Mouse (Mus musculus) ES-Bruce4 (cell line): ENCODE results near the gene D17Wsu92e. TPM values are rescaled to one million over a fixed set of nuclear protein-coding genes. Genes with fewer than 3 reads are reported as not detected.

ENCODE experiments used
- H3K27ac ChIP-seq: 2 replicates; pipeline ENCODE4 v1.5.1; 2012; ENCODE audit warnings: low read length, inconsistent platforms; ENCODE audit not compliant: insufficient read depth
- H3K27me3 ChIP-seq: 2 replicates; pipeline ENCODE4 v1.6.1; 2012; ENCODE audit warnings: mild to moderate bottlenecking, low read length, inconsistent platforms; ENCODE audit not compliant: control insufficient read depth, poor library complexity, insufficient read depth, severe bottlenecking
- H3K36me3 ChIP-seq: 2 replicates; pipeline ENCODE4 v1.6.1; 2012; ENCODE audit warnings: inconsistent platforms, mild to moderate bottlenecking, low read length, moderate library complexity; ENCODE audit not compliant: control insufficient read depth, poor library complexity, insufficient read depth, severe bottlenecking
- H3K4me1 ChIP-seq: one replicate; pipeline ENCODE4 v1.8.1; 2011; ENCODE audit warnings: low read length; ENCODE audit not compliant: control insufficient read depth, insufficient read depth
- H3K4me3 ChIP-seq: 2 replicates; pipeline ENCODE4 v1.5.1; 2011; ENCODE audit warnings: low read depth, mild to moderate bottlenecking, low read length
- H3K9ac ChIP-seq: 2 replicates; pipeline ENCODE4 v1.6.1; 2012; ENCODE audit warnings: low read depth, mild to moderate bottlenecking, inconsistent platforms; ENCODE audit not compliant: poor library complexity, severe bottlenecking
- H3K9me3 ChIP-seq: replicated peaks from 2 replicates; pipeline ENCODE4 v1.6.1; 2012; ENCODE audit warnings: mild to moderate bottlenecking, low read length, inconsistent platforms; ENCODE audit not compliant: control insufficient read depth, poor library complexity, insufficient read depth, severe bottlenecking
- CTCF ChIP-seq: IDR thresholded peaks from one replicate; pipeline ENCODE4 v1.8.1; 2011; ENCODE audit warnings: low read depth, low read length
- EP300 ChIP-seq: IDR thresholded peaks from 2 replicates; pipeline ENCODE4 v1.6.1; 2011; ENCODE audit warnings: low read depth, low read length; ENCODE audit not compliant: insufficient read depth
- POLR2A ChIP-seq: IDR thresholded peaks from one replicate; pipeline ENCODE4 v1.8.1; 2011; ENCODE audit warnings: low read length; ENCODE audit not compliant: insufficient read depth
- polyA plus RNA-seq: library from polyadenylated mRNA; stranded (reverse); fragments of >200 nt; gene quantifications from 2 replicates; pipeline ENCODE4 v1.2.4, GENCODE M21; 2011; ENCODE audit warnings: low read depth; ENCODE audit not compliant: missing spikeins, insufficient read depth, insufficient read length

D17Wsu92e gene
- polyA plus RNA-seq, 1 experiment: 90.6 TPM

DNA sequence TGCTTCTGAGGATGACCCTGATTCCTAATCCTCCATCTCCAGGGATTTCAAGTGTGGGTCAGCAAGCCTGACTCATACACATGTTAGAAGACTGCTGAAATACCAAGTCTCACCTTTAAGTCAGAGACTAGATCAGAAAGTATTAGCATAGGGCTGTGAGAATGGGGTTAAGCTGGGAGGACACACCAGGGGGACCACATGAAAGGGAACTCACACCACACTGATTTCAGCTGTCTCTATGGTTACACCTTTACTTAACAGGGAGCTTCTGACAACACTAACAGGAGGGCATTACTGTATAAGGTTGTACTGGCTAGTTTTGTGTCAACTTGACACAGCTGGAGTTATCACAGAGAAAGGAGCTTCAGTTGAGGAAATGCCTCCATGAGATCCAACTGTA lies 5.8 kb downstream of the D17Wsu92e start:
- no peak overlapping the region for H3K4me3 ChIP-seq
- TF ChIP-seq CTCF (no peak), POLR2A (no peak), EP300 (no peak)
- H3K9ac ChIP-seq: no peak overlapping the region
- H3K4me1 ChIP-seq: peaks cover 1% of the 10 kb centered on the region
- no peaks in the 10 kb centered on the region for H3K9me3 ChIP-seq
- no peak overlapping the region for H3K27ac ChIP-seq
- H3K36me3 ChIP-seq: 0 out of 2 replicates have a peak, but pooled peaks cover 2% of the 10 kb centered on the region
- H3K27me3 ChIP-seq: no peaks in the 10 kb centered on the region

DNA sequence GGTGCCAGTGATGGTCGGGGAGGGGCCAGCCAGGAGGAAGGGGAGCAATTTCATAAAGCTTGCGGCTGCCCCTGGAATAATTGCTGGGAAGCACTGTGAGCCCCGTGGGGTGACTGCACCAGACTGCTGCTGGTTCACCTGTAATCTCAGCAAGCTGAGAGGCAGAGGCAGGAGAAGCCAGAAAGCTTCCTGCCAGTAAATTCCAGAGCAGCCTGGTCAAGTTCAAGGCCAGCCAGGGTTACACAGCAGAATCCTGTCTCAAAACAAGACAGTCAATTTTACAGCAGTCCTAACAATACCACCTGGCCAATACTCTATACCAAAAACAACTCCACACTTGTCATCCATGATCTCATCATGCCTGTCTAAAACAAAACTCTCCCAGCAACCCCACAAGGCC lies 8.5 kb downstream of the D17Wsu92e start:
- no peak overlapping the region for H3K4me3 ChIP-seq
- no peak for TF ChIP-seq CTCF
- no peak for TF ChIP-seq POLR2A
- TF ChIP-seq EP300: no peak
- H3K4me1 ChIP-seq: peaks cover 1% of the 10 kb centered on the region
- H3K9ac ChIP-seq: no peak overlapping the region
- H3K36me3 ChIP-seq: 0 out of 2 replicates have a peak, but pooled peaks cover 2% of the 10 kb centered on the region
- no peaks in the 10 kb centered on the region for H3K27me3 ChIP-seq
- no peaks in the 10 kb centered on the region for H3K9me3 ChIP-seq
- H3K27ac ChIP-seq: no peak overlapping the region

DNA sequence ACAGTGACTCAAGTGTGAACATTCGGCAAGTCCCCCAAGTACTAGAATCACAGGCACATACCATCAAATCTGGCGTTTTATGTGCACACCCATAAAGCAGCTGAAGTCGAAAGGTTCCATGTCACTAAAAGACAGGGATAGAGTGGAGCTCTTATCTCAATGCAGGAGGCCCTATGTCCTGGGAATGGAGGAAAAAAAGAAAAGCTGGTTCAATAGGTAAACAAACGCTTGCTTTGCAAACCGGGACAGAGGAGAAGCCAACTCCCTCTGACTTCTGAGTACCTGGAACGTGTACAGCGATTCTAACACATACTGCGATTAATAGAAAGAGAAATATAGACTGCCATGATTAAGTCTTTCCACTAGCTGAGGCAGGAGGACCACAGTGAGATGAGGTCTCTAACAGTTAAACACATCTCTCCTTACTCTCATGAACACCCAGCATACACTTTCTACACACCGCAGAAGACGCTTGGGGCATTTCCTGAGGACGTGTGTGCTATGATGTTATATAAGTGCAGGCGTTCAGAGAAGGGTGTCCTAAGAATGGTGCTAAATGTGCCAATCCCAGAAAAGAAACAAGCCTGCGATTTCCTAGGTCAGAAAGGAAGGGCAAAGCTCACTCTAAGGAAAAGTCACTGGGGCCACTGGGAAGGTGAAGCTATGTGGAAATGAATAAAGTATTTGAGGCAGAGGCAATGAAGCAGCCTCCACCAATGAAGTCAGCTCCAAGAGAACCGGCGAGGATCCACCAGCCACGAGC lies 9.7 kb downstream of the D17Wsu92e start:
- Histone ChIP-seq H3K4me1 (no peaks in the 10 kb centered on the region), H3K9ac (no peak overlapping the region), H3K4me3 (no peak overlapping the region), H3K27me3 (no peaks in the 10 kb centered on the region), H3K9me3 (no peaks in the 10 kb centered on the region), H3K27ac (no peak overlapping the region), H3K36me3 (0 out of 2 replicates have a peak, but pooled peaks cover 2% of the 10 kb centered on the region)
- TF ChIP-seq POLR2A: no peak
- no peak for TF ChIP-seq CTCF
- TF ChIP-seq EP300: no peak

DNA sequence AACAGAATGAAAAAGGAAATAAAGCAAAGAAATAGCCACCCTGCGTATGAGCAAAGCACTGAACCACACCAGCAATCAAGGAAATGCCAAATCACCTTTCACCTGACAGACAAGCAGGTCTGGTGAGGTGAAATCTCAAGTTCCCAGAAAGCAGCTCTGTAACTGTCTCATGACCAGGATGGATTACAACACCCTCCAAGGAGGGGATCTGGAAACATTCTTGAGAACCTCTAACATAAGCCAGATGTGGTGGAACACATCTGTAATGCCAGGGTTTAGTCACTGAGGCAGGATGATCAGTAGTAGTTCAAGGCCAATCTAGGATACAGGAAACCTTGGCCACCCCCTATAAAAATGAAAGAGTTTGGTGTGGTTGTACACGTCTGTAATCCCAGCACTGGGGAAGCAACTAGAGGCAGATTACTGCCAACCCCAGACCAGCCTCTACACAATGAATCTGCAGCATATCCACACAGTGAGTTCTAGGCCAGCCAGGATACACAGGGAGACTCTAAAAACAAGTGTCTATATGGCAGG lies 12.8 kb downstream of the D17Wsu92e start:
- H3K9ac ChIP-seq: no peak overlapping the region
- H3K9me3 ChIP-seq: no peaks in the 10 kb centered on the region
- H3K4me3 ChIP-seq: no peak overlapping the region
- H3K36me3 ChIP-seq: 0 out of 2 replicates have a peak, but pooled peaks cover 2% of the 10 kb centered on the region
- H3K27me3 ChIP-seq: no peaks in the 10 kb centered on the region
- no peak overlapping the region for H3K27ac ChIP-seq
- H3K4me1 ChIP-seq: peaks cover 6% of the 10 kb centered on the region
- TF ChIP-seq POLR2A: no peak

DNA sequence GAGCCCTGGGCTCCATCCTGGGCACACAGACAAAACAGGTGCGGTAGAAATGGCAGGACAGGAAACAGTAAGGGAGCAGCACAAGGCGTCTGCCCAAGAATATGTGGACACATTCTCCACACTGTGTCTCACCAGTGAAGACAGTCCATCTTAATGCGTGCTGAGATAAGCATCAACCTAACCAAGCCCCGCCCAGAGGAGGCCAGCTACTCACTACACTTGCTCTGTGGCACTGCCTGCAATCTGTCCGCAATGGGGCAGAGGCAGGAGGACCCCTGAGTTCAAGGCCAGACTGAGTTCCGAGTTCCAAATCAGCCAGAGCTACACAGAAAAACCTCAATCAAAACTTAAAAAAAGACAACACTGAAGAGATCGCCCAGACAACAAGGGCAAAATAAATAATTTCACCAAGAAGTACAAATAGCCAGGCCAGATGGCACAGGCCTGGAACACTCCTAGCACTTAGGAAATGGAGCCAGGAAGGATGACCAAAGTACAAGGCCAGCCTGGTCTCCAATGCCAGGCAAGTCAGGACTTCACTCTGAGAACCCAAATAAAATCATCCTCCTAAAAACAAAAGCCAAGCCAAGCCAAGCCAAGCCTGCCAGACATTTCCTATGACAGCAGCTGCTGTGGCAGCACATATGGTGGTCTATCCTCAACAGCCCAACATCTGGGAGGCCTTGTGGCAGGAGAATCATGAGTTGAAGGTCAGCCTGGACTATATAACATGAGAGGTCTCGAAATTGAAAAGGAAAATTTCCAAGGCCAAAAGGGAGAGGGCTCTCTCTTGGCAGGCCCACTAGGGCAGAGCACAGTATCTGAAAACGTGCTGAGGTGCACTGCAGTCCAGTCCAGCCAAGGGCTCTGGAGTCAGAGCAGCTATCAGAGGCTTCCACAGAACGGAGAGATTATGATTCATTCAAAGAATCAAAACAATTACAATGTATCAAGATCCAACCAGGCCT lies 15.4 kb downstream of the D17Wsu92e start:
- H3K27ac ChIP-seq: no peak overlapping the region
- H3K9ac ChIP-seq: no peak overlapping the region
- H3K36me3 ChIP-seq: no peaks in the 10 kb centered on the region
- no peaks in the 10 kb centered on the region for H3K9me3 ChIP-seq
- H3K27me3 ChIP-seq: no peaks in the 10 kb centered on the region
- no peak for TF ChIP-seq POLR2A
- no peak for TF ChIP-seq EP300
- no peak for TF ChIP-seq CTCF
- peaks cover 6% of the 10 kb centered on the region for H3K4me1 ChIP-seq
- no peak overlapping the region for H3K4me3 ChIP-seq
